Mouse (Mus musculus) embryonic fibroblast, embryonic 13.5 days (primary cell): ENCODE data around the gene Nat8.
"Not testable (repeated sequence)": the region's sequence is repeated elsewhere in the genome, so short reads cannot be mapped to it uniquely, and the experiment has no call there.

Experiments used
- CTCF ChIP-seq: IDR thresholded peaks from 2 replicates; pipeline ENCODE4 v1.5.1; 2011; ENCODE audit warnings: mild to moderate bottlenecking, control low read depth, low read length, moderate library complexity, borderline replicate concordance; ENCODE audit not compliant: insufficient read depth
- POLR2A ChIP-seq: IDR thresholded peaks from 2 replicates; pipeline ENCODE4 v1.6.1; 2011; ENCODE audit warnings: low read depth, mild to moderate bottlenecking, control low read depth, low read length, moderate library complexity

GRCm38 (mm10) chr6:85810514-85810913 lies 21.4 kb downstream of the Nat8 start:
- TF ChIP-seq POLR2A, CTCF: not testable (repeated sequence)
